Mouse (Mus musculus): ENCODE measurements around the gene Prlr. TPM values are rescaled to one million over a fixed set of nuclear protein-coding genes. Genes with fewer than 3 reads are reported as not detected.

Prlr gene
- total and polyA plus RNA-seq, 3 experiments: 0.16 TPM; not detected in 2

DNA sequence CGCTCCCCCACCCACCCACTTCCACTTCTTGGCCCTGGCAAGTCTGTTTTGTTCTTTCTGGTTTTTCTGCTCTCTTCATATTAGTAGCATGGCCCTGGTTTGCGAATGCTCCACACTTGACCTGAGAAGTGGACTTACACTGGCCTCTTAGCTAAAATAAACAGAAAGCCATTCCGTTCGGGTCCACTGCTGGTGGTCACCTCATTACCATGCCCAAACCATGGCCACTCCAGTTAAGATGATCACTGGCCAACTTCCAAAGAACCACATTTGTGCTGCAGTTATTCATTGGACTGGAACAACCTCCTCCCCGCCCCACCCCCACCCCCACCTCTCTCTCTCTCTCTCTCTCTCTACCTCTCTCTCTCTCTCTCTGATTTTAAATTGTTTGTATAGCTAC, 104.5 kb downstream of the Prlr start:
- TF ChIP-seq GATA2 (IDR thresholded peaks at IDR 0.05; ENCODE audit: borderline replicate concordance, low read depth, low read length) (no peak), CTCF (IDR thresholded peaks at IDR 0.05; ENCODE audit: low read depth, low read length) (no peak), TAL1 (conservative IDR thresholded peaks at IDR 0.05; ENCODE audit: low read depth, low read length) (no peak), POLR2AphosphoS5 (IDR thresholded peaks at IDR 0.05; ENCODE audit: insufficient replicate concordance, low read depth, low read length) (no peak), GATA1 (IDR thresholded peaks at IDR 0.05; ENCODE audit: borderline replicate concordance, low read length) (no peak)
- no peak for DNase-seq (ENCODE audit: low spot score)
- Histone ChIP-seq H3K4me1 (ENCODE audit: insufficient read depth, low read depth, low read length) (no peaks in the 10 kb centered on the region), H3K9me3 (replicated peaks) (no peaks in the 10 kb centered on the region), H3K27me3 (ENCODE audit: insufficient read depth, low read length) (no peaks in the 10 kb centered on the region), H3K36me3 (replicated peaks) (no peaks in the 10 kb centered on the region), H3K4me3 (ENCODE audit: low read depth, low read length) (no peak overlapping the region)
- no peak for ATAC-seq (ENCODE audit: extremely low read depth, insufficient number of reproducible peaks, low FRiP score, poor library complexity, severe bottlenecking)

DNA sequence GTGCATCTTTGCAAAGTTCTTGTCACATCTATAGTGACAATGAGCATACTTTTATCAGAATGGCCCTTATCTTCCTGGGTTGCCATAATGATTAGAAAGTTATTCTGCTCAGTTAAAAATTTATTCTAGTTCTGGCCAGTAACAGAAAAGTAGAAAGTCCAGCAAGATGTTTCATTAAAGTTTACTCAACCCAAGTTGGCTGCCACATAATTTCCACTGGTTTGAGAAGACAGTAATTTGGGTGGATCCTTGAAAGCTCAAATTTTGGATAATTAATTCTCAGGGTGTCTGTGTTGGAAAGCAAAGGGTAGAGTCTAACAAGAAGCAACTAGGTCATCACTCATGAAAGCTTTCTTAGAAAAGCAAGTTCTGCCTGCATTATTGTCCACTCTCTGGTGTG, 106.6 kb downstream of the Prlr start:
- Histone ChIP-seq H3K9me3 (replicated peaks) (no peaks in the 10 kb centered on the region), H3K4me3 (ENCODE audit: low read depth, low read length) (no peak overlapping the region), H3K36me3 (replicated peaks) (no peaks in the 10 kb centered on the region), H3K4me1 (ENCODE audit: insufficient read depth, low read depth, low read length) (no peaks in the 10 kb centered on the region), H3K27me3 (ENCODE audit: insufficient read depth, low read length) (no peaks in the 10 kb centered on the region)
- DNase-seq (ENCODE audit: low spot score) (no peak), ATAC-seq (ENCODE audit: extremely low read depth, insufficient number of reproducible peaks, low FRiP score, poor library complexity, severe bottlenecking) (no peak)
- TF ChIP-seq POLR2AphosphoS5 (IDR thresholded peaks at IDR 0.05; ENCODE audit: insufficient replicate concordance, low read depth, low read length): no peak
- TF ChIP-seq CTCF (IDR thresholded peaks at IDR 0.05; ENCODE audit: low read depth, low read length): no peak
- TF ChIP-seq GATA2 (IDR thresholded peaks at IDR 0.05; ENCODE audit: borderline replicate concordance, low read depth, low read length): no peak
- no peak for TF ChIP-seq GATA1 (IDR thresholded peaks at IDR 0.05; ENCODE audit: borderline replicate concordance, low read length)
- no peak for TF ChIP-seq TAL1 (conservative IDR thresholded peaks at IDR 0.05; ENCODE audit: low read depth, low read length)

DNA sequence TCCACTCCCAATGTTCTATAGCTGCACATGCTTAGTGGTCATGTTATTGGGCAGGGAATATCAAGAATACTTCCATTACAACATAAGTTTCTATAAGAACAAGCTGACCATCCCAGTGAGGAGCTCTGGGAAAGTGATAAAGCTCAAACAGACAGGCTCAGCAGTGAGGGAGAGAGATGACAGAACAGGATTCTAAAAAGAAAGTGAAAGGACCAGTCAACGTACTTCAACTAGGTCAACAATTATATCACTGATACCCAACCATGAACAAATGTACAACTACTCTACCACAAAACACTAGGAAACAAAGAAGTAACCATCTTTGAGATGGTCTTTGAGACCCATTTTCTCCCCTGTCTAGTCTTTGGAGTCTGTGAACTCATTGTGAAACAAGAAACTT, 119.5 kb downstream of the Prlr start:
- no peak overlapping the region for H3K4me3 ChIP-seq (ENCODE audit: low read depth, low read length)
- TF ChIP-seq GATA1 (IDR thresholded peaks at IDR 0.05; ENCODE audit: borderline replicate concordance, low read length) (no peak), CTCF (IDR thresholded peaks at IDR 0.05; ENCODE audit: low read depth, low read length) (no peak), POLR2AphosphoS5 (IDR thresholded peaks at IDR 0.05; ENCODE audit: insufficient replicate concordance, low read depth, low read length) (no peak), GATA2 (IDR thresholded peaks at IDR 0.05; ENCODE audit: borderline replicate concordance, low read depth, low read length) (no peak), TAL1 (conservative IDR thresholded peaks at IDR 0.05; ENCODE audit: low read depth, low read length) (no peak)
- no peaks in the 10 kb centered on the region for H3K27me3 ChIP-seq (ENCODE audit: insufficient read depth, low read length)
- H3K9me3 ChIP-seq (replicated peaks): no peaks in the 10 kb centered on the region
- H3K4me1 ChIP-seq (ENCODE audit: insufficient read depth, low read depth, low read length): no peaks in the 10 kb centered on the region
- ATAC-seq (ENCODE audit: extremely low read depth, insufficient number of reproducible peaks, low FRiP score, poor library complexity, severe bottlenecking) (no peak), DNase-seq (ENCODE audit: low spot score) (no peak)
- no peaks in the 10 kb centered on the region for H3K36me3 ChIP-seq (replicated peaks)

DNA sequence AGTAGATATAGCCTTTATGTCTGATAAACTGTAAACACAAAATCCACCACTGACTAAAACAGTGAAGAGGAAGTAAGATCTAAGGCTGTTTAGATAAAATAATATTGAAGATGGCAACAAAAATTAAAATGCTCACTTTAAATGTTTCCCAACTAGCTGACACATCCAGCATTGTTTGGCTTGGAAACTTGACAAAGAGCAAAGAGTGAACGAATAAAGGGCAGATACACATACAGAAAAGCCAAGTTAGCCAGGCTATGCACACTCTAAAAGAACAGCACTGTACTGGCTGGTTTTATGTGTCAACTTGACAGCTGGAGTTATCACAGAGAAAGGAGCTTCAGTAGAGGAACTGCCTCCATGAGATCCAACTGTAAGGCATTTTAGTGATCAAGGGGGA, 121.0 kb downstream of the Prlr start:
- Histone ChIP-seq H3K4me1 (ENCODE audit: insufficient read depth, low read depth, low read length) (no peaks in the 10 kb centered on the region), H3K9me3 (replicated peaks) (no peaks in the 10 kb centered on the region), H3K4me3 (ENCODE audit: low read depth, low read length) (no peak overlapping the region), H3K36me3 (replicated peaks) (no peaks in the 10 kb centered on the region), H3K27me3 (ENCODE audit: insufficient read depth, low read length) (no peaks in the 10 kb centered on the region)
- TF ChIP-seq GATA1 (IDR thresholded peaks at IDR 0.05; ENCODE audit: borderline replicate concordance, low read length) (no peak), TAL1 (conservative IDR thresholded peaks at IDR 0.05; ENCODE audit: low read depth, low read length) (no peak), POLR2AphosphoS5 (IDR thresholded peaks at IDR 0.05; ENCODE audit: insufficient replicate concordance, low read depth, low read length) (no peak), CTCF (IDR thresholded peaks at IDR 0.05; ENCODE audit: low read depth, low read length) (no peak), GATA2 (IDR thresholded peaks at IDR 0.05; ENCODE audit: borderline replicate concordance, low read depth, low read length) (no peak)
- ATAC-seq (ENCODE audit: extremely low read depth, insufficient number of reproducible peaks, low FRiP score, poor library complexity, severe bottlenecking) (no peak), DNase-seq (ENCODE audit: low spot score) (no peak)

DNA sequence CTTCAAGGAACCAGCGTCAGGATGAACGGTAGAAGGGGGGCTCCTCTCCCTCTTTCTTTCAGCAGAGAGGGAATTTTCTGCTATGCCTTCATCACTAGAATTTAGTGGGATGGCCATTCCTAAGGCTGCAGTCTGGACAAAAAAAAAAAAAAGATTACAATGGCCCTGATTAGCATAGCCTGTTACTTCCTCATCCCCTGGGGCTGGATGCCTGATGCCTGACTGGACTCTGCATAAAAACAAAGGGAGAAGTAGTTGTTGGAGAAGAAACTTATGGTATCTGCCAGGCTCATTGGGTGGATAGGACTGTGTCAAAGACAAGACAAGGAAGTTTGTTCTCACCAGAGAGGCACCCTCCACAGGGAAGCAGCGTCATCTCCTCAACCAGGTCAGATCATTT, 122.4 kb downstream of the Prlr start:
- no peak for ATAC-seq (ENCODE audit: extremely low read depth, insufficient number of reproducible peaks, low FRiP score, poor library complexity, severe bottlenecking)
- H3K27me3 ChIP-seq (ENCODE audit: insufficient read depth, low read length): no peaks in the 10 kb centered on the region
- TF ChIP-seq POLR2AphosphoS5 (IDR thresholded peaks at IDR 0.05; ENCODE audit: insufficient replicate concordance, low read depth, low read length): no peak
- no peak for TF ChIP-seq GATA1 (IDR thresholded peaks at IDR 0.05; ENCODE audit: borderline replicate concordance, low read length)
- no peak for TF ChIP-seq GATA2 (IDR thresholded peaks at IDR 0.05; ENCODE audit: borderline replicate concordance, low read depth, low read length)
- no peak for TF ChIP-seq TAL1 (conservative IDR thresholded peaks at IDR 0.05; ENCODE audit: low read depth, low read length)
- TF ChIP-seq CTCF (IDR thresholded peaks at IDR 0.05; ENCODE audit: low read depth, low read length): no peak
- no peaks in the 10 kb centered on the region for H3K4me1 ChIP-seq (ENCODE audit: insufficient read depth, low read depth, low read length)
- no peaks in the 10 kb centered on the region for H3K36me3 ChIP-seq (replicated peaks)
- no peaks in the 10 kb centered on the region for H3K9me3 ChIP-seq (replicated peaks)
- DNase-seq (ENCODE audit: low spot score): no peak
- H3K4me3 ChIP-seq (ENCODE audit: low read depth, low read length): no peak overlapping the region

DNA sequence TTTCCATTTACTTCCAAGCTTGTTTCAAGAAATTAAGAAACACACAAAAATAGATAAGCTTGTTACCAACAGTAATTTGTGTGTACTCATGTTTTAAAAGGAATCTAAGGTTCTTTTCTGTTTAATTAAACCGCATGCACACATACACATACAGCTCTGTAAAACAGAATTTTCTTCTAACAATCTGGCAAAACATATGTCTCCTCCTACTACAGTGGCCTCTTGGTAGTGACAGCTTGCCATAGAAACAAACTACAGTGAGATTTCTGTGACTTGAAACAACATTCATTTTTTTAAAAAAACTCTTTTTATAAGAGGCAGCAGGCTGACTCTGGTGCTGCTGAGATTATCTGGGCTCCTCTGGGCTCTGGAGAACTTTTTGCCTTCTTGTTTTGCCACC, 129.4 kb downstream of the Prlr start:
- ATAC-seq (ENCODE audit: extremely low read depth, insufficient number of reproducible peaks, low FRiP score, poor library complexity, severe bottlenecking): no peak
- no peaks in the 10 kb centered on the region for H3K27me3 ChIP-seq (ENCODE audit: insufficient read depth, low read length)
- H3K9me3 ChIP-seq (replicated peaks): no peaks in the 10 kb centered on the region
- H3K36me3 ChIP-seq (replicated peaks): no peaks in the 10 kb centered on the region
- H3K4me1 ChIP-seq (ENCODE audit: insufficient read depth, low read depth, low read length): no peaks in the 10 kb centered on the region
- TF ChIP-seq GATA1 (IDR thresholded peaks at IDR 0.05; ENCODE audit: borderline replicate concordance, low read length) (no peak), TAL1 (conservative IDR thresholded peaks at IDR 0.05; ENCODE audit: low read depth, low read length) (no peak), CTCF (IDR thresholded peaks at IDR 0.05; ENCODE audit: low read depth, low read length) (no peak), GATA2 (IDR thresholded peaks at IDR 0.05; ENCODE audit: borderline replicate concordance, low read depth, low read length) (no peak), POLR2AphosphoS5 (IDR thresholded peaks at IDR 0.05; ENCODE audit: insufficient replicate concordance, low read depth, low read length) (no peak)
- no peak for DNase-seq (ENCODE audit: low spot score)
- H3K4me3 ChIP-seq (ENCODE audit: low read depth, low read length): no peak overlapping the region

Measured in G1E (cell line).